Mouse (Mus musculus) E14TG2a.4 (cell line): ENCODE results near the gene Fam222b.

ENCODE experiments used
- CTCF ChIP-seq: conservative IDR thresholded peaks from 2 replicates; pipeline ENCODE4 v1.5.1; 2014; ENCODE audit warnings: low read length
- NANOG ChIP-seq: IDR thresholded peaks from 2 replicates; pipeline ENCODE4 v1.6.1; 2014; ENCODE audit warnings: borderline replicate concordance, low read length, mixed read lengths
- POU5F1 ChIP-seq: IDR thresholded peaks from 2 replicates; pipeline ENCODE4 v1.6.1; 2014; ENCODE audit warnings: low read length, borderline replicate concordance

DNA sequence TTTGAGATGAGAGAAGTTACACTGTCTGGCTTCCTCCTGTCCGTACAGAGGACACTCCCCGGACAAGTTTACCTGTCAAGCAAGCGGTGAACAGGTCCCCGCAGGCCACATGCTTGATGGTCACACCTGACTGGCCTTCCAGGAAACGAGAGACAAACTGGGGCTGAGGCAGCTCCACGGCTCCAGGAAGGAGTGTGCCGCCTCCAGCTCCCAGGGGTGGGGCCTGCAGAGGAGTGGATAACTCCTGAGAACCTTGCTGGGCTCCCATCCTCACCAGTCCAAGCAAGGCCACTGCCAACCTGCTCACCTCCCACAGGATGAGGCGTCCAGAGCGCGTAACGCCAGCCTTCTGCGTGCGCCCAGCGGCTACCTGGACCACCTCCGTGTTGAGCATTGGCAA, 75.8 kb downstream of the Fam222b start:
- TF ChIP-seq CTCF (no peak), POU5F1 (no peak), NANOG (no peak)
